In the genomic region with DNA sequence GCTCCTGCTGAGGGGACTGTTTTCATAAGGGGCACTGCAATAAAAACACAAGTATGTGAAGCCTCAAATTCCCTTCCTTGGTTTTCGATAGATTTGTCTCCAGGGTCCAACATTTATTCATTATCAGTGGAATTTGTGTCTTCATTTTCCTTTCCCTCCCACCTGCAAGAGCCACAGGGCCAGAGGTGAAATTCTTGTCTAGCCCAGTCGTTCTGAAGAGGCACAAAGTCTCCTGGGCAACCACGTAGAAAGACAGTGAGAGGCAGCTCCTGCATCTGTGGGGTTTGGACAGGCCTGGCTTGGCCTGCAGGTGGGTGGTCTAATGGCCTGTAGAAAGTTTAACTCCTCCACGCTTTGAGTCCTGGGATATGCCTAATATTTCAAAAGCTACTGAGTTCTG, we compare ENCODE assay signal across 20 mouse cellular contexts.
A peak's percentile ranks its signal among the peaks of the same experiment; 100 is the strongest.
DNase-seq lines count a peak whose midpoint lies in the region; ATAC-seq lines count a peak whose summit lies in the region.
"Had no signal": no experiment of that assay in that cellular context is flagged by ENCODE, and none has a peak within 500 bp of the region (broad histone marks: within the 10 kb centered on the region; RNA-seq: fewer than 3 reads in every experiment).

No protein-coding gene starts in this region.

- ATAC-seq in midbrain, embryonic 11.5 days (ENCODE audit: low FRiP score): no peak
- no peak for ATAC-seq in midbrain, embryonic 16.5 days
- ATAC-seq: forebrain, embryonic 13.5 days; forebrain, embryonic 15.5 days; forebrain, postnatal 0 days had no signal

- no peak overlapping the region for H3K4me2 ChIP-seq in midbrain, embryonic 11.5 days
- no peak overlapping the region for H3K4me2 ChIP-seq in midbrain, embryonic 16.5 days (ENCODE audit: low read length)
- H3K4me2 ChIP-seq: embryonic facial prominence, embryonic 12.5 days; forebrain, embryonic 13.5 days; forebrain, embryonic 15.5 days had no signal

- H3K4me1 ChIP-seq in heart, embryonic 10.5 days: peaks cover 37% of the 10 kb centered on the region
- peaks cover 3% of the 10 kb centered on the region; the same call in 1 of the 2 replicates for H3K4me1 ChIP-seq in midbrain, embryonic 11.5 days (ENCODE audit: control insufficient read depth, insufficient read depth, low read length)
- peaks cover 2% of the 10 kb centered on the region; the same call in 1 of the 2 replicates for H3K4me1 ChIP-seq in midbrain, embryonic 16.5 days (ENCODE audit: control insufficient read depth, insufficient read depth, low read length)

- H3K4me3 ChIP-seq in heart, embryonic 10.5 days: no peak overlapping the region
- no peak overlapping the region for H3K4me3 ChIP-seq in midbrain, embryonic 11.5 days (ENCODE audit: low read depth, low read length)
- no peak overlapping the region for H3K4me3 ChIP-seq in midbrain, embryonic 16.5 days (ENCODE audit: low read depth, low read length)
- H3K4me3 ChIP-seq: embryonic facial prominence, embryonic 10.5 days; embryonic facial prominence, embryonic 12.5 days; forebrain, embryonic 13.5 days; forebrain, embryonic 15.5 days had no signal

- DNase-seq in embryo, embryonic 10.5 days (ENCODE audit: low spot score): peak; percentile 49
- DNase-seq in embryo, embryonic 9.5 days (ENCODE audit: extremely low spot score): no peak
- no peak for DNase-seq in heart, embryonic 10.5 days (ENCODE audit: low spot score)
- DNase-seq in heart, adult 8-10 months (ENCODE audit: low spot score): no peak
- peak; percentile 79 for DNase-seq in midbrain, embryonic 11.5 days (ENCODE audit: low spot score, missing footprints)
- no peak for DNase-seq in cerebellum, adult 11 months
- DNase-seq: adrenal gland, adult 2 months; adrenal gland, postnatal 10 days; adrenal gland, postnatal 25 days; cerebellum, adult 11-12 months; cerebellum, adult 2 months; cerebellum, adult 9-10 months; cerebellum, postnatal 10 days; cerebellum, postnatal 25 days; forebrain, postnatal 0 days had no signal

- 0 out of 2 replicates have a peak overlapping the region, but pooled peaks have one; percentile 13 for H3K27ac ChIP-seq in heart, embryonic 10.5 days
- H3K27ac ChIP-seq in midbrain, embryonic 11.5 days (ENCODE audit: low read depth, low read length): no peak overlapping the region
- H3K27ac ChIP-seq in midbrain, embryonic 16.5 days (ENCODE audit: low read length): no peak overlapping the region
- H3K27ac ChIP-seq: embryonic facial prominence, embryonic 10.5 days; embryonic facial prominence, embryonic 12.5 days; forebrain, embryonic 13.5 days; forebrain, embryonic 15.5 days had no signal

- H3K9ac ChIP-seq in midbrain, embryonic 11.5 days (ENCODE audit: low read length): no peak overlapping the region
- no peak overlapping the region for H3K9ac ChIP-seq in midbrain, embryonic 16.5 days (ENCODE audit: low read depth, low read length)
- H3K9ac ChIP-seq: embryonic facial prominence, embryonic 12.5 days; forebrain, embryonic 13.5 days; forebrain, embryonic 15.5 days; forebrain, postnatal 0 days had no signal

- no peaks in the 10 kb centered on the region for H3K9me3 ChIP-seq in heart, embryonic 10.5 days
- H3K9me3 ChIP-seq in midbrain, embryonic 11.5 days (ENCODE audit: control insufficient read depth, low read length): no peaks in the 10 kb centered on the region
- H3K9me3 ChIP-seq in midbrain, embryonic 16.5 days (replicated peaks; ENCODE audit: control insufficient read depth, low read length, poor library complexity, severe bottlenecking): no peaks in the 10 kb centered on the region
- H3K9me3 ChIP-seq: embryonic facial prominence, embryonic 10.5 days; embryonic facial prominence, embryonic 12.5 days; forebrain, embryonic 13.5 days; forebrain, embryonic 15.5 days had no signal

- H3K36me3 ChIP-seq in heart, embryonic 10.5 days: no peaks in the 10 kb centered on the region
- no peaks in the 10 kb centered on the region for H3K36me3 ChIP-seq in midbrain, embryonic 11.5 days (ENCODE audit: control insufficient read depth, insufficient read depth, low read length)
- no peaks in the 10 kb centered on the region for H3K36me3 ChIP-seq in midbrain, embryonic 16.5 days (ENCODE audit: control insufficient read depth, insufficient read depth, low read length)
- H3K36me3 ChIP-seq: embryonic facial prominence, embryonic 10.5 days; embryonic facial prominence, embryonic 12.5 days; forebrain, embryonic 15.5 days had no signal

- no peaks in the 10 kb centered on the region for H3K27me3 ChIP-seq in heart, embryonic 10.5 days (ENCODE audit: insufficient read depth, poor library complexity, severe bottlenecking)
- H3K27me3 ChIP-seq in midbrain, embryonic 11.5 days (ENCODE audit: control insufficient read depth, insufficient read depth, low read length): no peaks in the 10 kb centered on the region
- H3K27me3 ChIP-seq in midbrain, embryonic 16.5 days (ENCODE audit: control insufficient read depth, insufficient read depth, low read depth, low read length): no peaks in the 10 kb centered on the region
- H3K27me3 ChIP-seq: embryonic facial prominence, embryonic 12.5 days; forebrain, embryonic 13.5 days; forebrain, embryonic 15.5 days had no signal

- WGBS in heart, embryonic 10.5 days: 52% methylated on average over 4 of the region's 4 CpGs
- 43% methylated on average over 4 of the region's 4 CpGs for WGBS in midbrain, embryonic 11.5 days
- 34% methylated on average over 4 of the region's 4 CpGs for WGBS in midbrain, embryonic 16.5 days

Comparison
In these comparisons a context has a peak if more than half of its experiments do, and no peak if none do; other contexts are left out.
1. DNase-seq: peak in embryo, embryonic 10.5 days (single experiment) and midbrain, embryonic 11.5 days (single experiment); none in embryo, embryonic 9.5 days (single experiment), heart, embryonic 10.5 days (single experiment), heart, adult 8-10 months (single experiment) and cerebellum, adult 11 months (single experiment).